Mouse (Mus musculus) limb, embryonic 10.5 days (tissue): ENCODE data around the gene Wdr44. TPM values are rescaled to one million over a fixed set of nuclear protein-coding genes. Genes with fewer than 3 reads are reported as not detected.
A peak's percentile ranks its signal among the peaks of the same experiment; 100 is the strongest.

Experiments used
- DNase-seq: peaks from one replicate; pipeline ENCODE4 v3.0.0-alpha.2; 2017; ENCODE audit warnings: low spot score
- H3K27ac ChIP-seq: fragments of 300-500 bp; sonication (generic); 2 replicates; pipeline ENCODE4 v1.5.1; 2016; ENCODE audit warnings: mild to moderate bottlenecking
- H3K27me3 ChIP-seq: fragments of 300-500 bp; sonication (generic); 2 replicates; pipeline ENCODE4 v1.6.1; 2016; ENCODE audit warnings: low read depth, mild to moderate bottlenecking; ENCODE audit not compliant: poor library complexity, severe bottlenecking
- H3K36me3 ChIP-seq: fragments of 300-500 bp; sonication (generic); 2 replicates; pipeline ENCODE4 v1.6.1; 2016; ENCODE audit warnings: mild to moderate bottlenecking, moderate library complexity
- H3K4me1 ChIP-seq: fragments of 300-500 bp; sonication (generic); 2 replicates; pipeline ENCODE4 v1.6.1; 2016
- H3K4me3 ChIP-seq: fragments of 300-500 bp; sonication (generic); 2 replicates; pipeline ENCODE4 v1.5.1; 2016; ENCODE audit warnings: mild to moderate bottlenecking, moderate library complexity
- H3K9me3 ChIP-seq: fragments of 300-500 bp; sonication (generic); replicated peaks from 2 replicates; pipeline ENCODE4 v1.6.1; 2016; ENCODE audit warnings: mild to moderate bottlenecking
- WGBS: fragments of 180-500 bp; shearing (Covaris S2); methylation state at CpG from one replicate; pipeline ENCODE4 v1.1.7; 2016; 5-methylcytosine and 5-hydroxymethylcytosine counted together
- polyA plus RNA-seq: library from polyadenylated mRNA; unstranded; fragments of >200 nt; fragmentation: Nextera tagmentation; extraction: Ambion mirVana; gene quantifications from 2 replicates; pipeline ENCODE4 v1.2.1, GENCODE M21; 2016

The Wdr44 gene
- 2.6 and 3.6 TPM in 2 replicates for polyA plus RNA-seq

DNA sequence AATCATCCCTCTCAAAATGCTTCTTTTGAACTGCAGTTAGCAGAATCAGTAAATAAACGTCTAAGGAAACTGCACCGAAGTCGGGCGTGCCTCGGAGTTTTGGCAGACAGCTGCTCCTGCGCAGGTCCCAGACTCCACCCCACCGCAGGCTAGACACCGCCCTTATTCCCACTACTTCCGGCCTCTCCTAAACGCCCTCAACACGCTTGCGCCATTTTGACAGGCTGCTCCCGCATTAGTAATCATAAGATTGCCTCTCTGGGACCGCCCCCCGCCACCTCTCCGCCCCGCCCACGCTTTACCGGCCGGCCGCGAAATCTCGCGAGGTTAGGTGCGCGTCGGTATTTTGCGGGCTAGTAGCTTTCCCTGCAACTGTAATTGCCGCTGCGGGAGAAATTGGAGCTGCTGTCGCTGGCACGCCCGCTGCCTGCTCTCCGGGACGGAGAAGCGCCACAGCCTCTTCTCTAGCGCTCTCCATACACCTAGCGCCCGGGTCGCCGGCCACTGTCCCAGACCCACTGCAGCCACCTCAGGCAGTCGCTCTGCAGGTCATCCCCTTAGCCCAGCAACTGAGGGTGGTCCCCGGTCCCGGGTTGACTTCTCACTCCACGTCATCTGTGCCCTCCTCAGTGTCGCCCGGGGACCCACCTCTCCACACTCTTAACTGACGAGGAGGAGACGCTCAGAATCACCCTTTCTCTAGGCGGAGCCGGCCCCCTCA is at the start of gene Wdr44:
TSS of gene Wdr44 (plus strand) at position 330 of the 721 bp plus-strand sequence.
- Histone ChIP-seq H3K4me1 (no peaks in the 10 kb centered on the region), H3K36me3 (no peaks in the 10 kb centered on the region), H3K4me3 (peak within 1 kb of the TSS; percentile 62), H3K27ac (peak within 1 kb of the TSS; percentile 81), H3K27me3 (peaks cover 11% of the 10 kb centered on the region; the same call in 1 of the 2 replicates), H3K9me3 (no peaks in the 10 kb centered on the region)
- WGBS, result 3% methylated on average over 50 of the region's 51 CpGs
- peak; percentile 89 for DNase-seq

DNA sequence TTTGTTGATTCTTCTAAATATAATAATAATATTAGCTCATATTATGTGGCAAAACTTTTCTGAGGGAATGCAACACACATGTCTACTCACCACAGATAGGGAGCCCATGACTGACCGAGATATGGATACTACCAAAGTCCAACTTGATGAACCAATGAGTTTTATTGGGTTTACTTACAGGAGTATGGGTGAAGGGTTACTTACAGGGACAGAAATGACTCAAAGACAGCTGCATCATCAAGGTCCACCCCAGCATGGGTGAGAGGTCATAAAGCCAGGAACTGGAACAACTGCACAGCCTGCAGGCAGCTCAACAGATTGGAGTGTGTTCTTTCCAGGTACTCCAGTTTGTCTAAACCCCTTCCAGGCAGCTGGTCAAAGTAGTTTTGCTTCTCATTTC is 44.5 kb upstream of the Wdr44 start:
- Histone ChIP-seq H3K9me3 (no peaks in the 10 kb centered on the region), H3K36me3 (no peaks in the 10 kb centered on the region), H3K27me3 (no peaks in the 10 kb centered on the region), H3K4me1 (no peaks in the 10 kb centered on the region), H3K27ac (no peak overlapping the region), H3K4me3 (no peak overlapping the region)
- no peak for DNase-seq
- WGBS, result 92% methylated on average over 1 of the region's 1 CpGs

DNA sequence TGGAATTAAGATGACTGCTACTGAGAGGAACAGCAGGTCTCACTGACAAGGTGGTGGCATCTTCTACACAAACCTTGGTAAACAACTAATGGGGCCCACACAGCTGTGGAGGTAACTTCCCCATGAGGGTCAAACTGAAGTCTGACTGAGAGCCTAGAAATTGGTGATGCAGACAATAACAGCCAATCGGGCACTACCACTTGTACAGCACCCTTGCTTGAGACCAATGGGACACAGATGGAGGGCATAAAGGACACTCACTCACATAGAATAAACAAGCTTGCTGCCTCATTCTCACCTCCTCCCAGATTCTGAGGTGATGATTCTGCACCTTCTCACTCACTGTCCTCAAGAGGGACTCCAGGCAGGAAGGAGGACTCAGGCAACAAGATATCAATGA is 30.6 kb upstream of the Wdr44 start:
- 94% methylated on average over 1 of the region's 1 CpGs for WGBS
- no peaks in the 10 kb centered on the region for H3K36me3 ChIP-seq
- no peaks in the 10 kb centered on the region for H3K4me1 ChIP-seq
- no peaks in the 10 kb centered on the region for H3K27me3 ChIP-seq
- H3K4me3 ChIP-seq, result no peak overlapping the region
- H3K9me3 ChIP-seq, result no peaks in the 10 kb centered on the region
- H3K27ac ChIP-seq, result no peak overlapping the region
- DNase-seq, result no peak

DNA sequence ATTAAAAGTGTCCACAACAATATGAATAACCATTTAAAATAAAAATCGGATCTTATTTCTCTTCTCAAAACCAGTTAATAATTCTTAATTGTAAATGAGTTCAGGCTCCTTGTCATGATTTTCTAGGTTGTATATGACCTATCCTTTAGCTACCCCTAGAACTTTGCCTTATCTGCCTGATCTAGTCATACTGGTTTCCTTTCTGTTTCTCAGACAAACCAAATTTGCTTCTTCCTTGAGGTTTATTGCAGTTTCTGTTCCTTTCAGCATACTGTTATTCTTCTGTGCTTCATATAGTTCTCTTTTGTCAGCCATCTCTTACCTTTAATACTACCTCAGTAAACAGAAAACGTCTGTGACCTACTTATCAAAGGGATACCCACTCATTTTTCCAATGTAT is 19.7 kb upstream of the Wdr44 start:
- WGBS, result 78% methylated on average over 2 of the region's 2 CpGs

DNA sequence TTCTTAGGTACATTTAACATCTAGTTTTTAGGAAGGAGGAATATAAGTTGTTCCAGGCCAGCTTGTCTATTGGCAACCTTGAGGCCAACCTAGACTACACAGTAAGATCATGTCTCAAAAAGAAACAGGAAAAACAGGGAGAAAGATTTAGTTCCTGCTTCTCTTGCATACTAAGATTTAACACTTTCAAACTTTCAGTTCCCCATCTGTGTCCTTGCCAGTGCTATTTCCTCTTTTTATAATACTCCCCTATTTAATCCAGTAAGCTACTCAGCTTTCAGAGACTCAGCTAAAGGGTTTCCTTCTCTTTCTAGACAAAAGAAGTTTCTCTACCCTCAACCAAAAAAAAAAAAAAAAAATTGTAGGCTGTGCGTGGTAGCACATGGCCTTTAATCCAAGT is 17.4 kb upstream of the Wdr44 start:
- Histone ChIP-seq H3K36me3 (no peaks in the 10 kb centered on the region), H3K4me3 (no peak overlapping the region), H3K9me3 (no peaks in the 10 kb centered on the region), H3K4me1 (no peaks in the 10 kb centered on the region), H3K27me3 (no peaks in the 10 kb centered on the region), H3K27ac (no peak overlapping the region)
- WGBS, result 88% methylated on average over 1 of the region's 1 CpGs
- DNase-seq, result no peak

More for the DNA sequence above, 19.7 kb upstream of the Wdr44 start:
- Histone ChIP-seq H3K9me3 (no peaks in the 10 kb centered on the region), H3K4me1 (no peaks in the 10 kb centered on the region), H3K36me3 (no peaks in the 10 kb centered on the region), H3K27me3 (no peaks in the 10 kb centered on the region), H3K4me3 (no peak overlapping the region), H3K27ac (no peak overlapping the region)
- no peak for DNase-seq

DNA sequence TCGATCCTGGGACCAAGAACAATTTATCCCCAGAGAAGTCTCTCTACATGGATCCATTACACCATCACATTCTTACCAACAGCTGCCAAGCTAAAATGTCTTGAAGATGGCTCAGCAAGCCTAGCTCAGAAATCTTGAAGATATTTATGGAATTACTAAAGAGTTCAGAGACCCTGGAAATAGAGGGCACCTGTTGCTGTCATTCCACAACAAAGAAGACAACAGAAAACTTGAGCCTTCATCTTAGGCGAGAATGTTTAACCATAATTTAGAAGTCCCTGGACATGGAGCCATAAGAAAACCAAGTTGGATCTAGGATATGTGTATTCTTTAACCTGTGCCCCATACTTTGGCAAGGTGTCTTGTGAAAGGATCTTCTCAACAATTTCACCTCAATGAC is 16.3 kb upstream of the Wdr44 start:
- no peak for DNase-seq
- Histone ChIP-seq H3K4me3 (no peak overlapping the region), H3K4me1 (no peaks in the 10 kb centered on the region), H3K9me3 (no peaks in the 10 kb centered on the region), H3K36me3 (no peaks in the 10 kb centered on the region), H3K27ac (no peak overlapping the region), H3K27me3 (no peaks in the 10 kb centered on the region)
- WGBS, result 78% methylated on average over 2 of the region's 2 CpGs

DNA sequence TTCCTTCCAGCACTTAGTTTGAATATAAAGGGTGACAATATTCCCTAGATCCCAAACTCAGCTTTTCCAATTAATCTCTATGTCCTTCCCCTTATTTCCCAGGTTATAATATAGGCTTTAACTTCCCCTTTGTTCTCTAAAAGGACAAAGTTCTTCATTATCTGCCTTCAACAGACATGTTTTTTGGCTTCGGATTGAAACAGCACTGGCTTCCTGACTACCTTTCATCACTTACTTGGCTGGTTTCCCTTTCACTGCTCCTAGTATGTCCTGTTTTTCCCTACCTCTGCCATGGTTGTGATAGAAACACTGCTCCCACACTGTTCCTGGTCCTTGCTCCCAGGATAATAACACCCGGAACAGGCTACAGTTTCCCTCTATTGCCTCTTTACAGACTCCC is 15.3 kb upstream of the Wdr44 start:
- Histone ChIP-seq H3K27me3 (no peaks in the 10 kb centered on the region), H3K36me3 (no peaks in the 10 kb centered on the region), H3K27ac (no peak overlapping the region), H3K4me1 (no peaks in the 10 kb centered on the region), H3K4me3 (no peak overlapping the region), H3K9me3 (no peaks in the 10 kb centered on the region)
- WGBS, result 82% methylated on average over 2 of the region's 2 CpGs
- no peak for DNase-seq

DNA sequence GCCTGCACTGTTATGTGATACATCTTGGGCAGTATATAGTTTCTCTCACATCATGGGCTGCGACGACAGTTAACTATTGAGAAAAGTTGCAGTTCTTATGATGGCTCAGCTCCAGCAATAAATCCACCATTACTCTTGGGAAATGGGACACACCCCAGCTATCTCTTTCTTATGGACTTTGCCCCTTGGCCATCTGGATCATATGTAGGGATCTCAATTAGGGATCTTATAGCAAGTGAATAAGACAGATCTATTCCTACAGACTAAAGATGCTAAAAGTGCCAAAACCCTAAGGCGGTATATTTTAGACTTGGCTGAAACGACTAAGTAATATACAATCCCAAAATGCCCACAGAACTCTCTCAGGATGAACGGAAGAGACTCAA is 522 bp upstream of the Wdr44 start:
- Histone ChIP-seq H3K27ac (no peak overlapping the region), H3K27me3 (peaks cover 11% of the 10 kb centered on the region; the same call in 1 of the 2 replicates), H3K36me3 (no peaks in the 10 kb centered on the region), H3K4me3 (peak overlapping the region; percentile 62), H3K9me3 (no peaks in the 10 kb centered on the region), H3K4me1 (no peaks in the 10 kb centered on the region)
- DNase-seq, result no peak
- WGBS, result 10% methylated on average over 5 of the region's 5 CpGs

DNA sequence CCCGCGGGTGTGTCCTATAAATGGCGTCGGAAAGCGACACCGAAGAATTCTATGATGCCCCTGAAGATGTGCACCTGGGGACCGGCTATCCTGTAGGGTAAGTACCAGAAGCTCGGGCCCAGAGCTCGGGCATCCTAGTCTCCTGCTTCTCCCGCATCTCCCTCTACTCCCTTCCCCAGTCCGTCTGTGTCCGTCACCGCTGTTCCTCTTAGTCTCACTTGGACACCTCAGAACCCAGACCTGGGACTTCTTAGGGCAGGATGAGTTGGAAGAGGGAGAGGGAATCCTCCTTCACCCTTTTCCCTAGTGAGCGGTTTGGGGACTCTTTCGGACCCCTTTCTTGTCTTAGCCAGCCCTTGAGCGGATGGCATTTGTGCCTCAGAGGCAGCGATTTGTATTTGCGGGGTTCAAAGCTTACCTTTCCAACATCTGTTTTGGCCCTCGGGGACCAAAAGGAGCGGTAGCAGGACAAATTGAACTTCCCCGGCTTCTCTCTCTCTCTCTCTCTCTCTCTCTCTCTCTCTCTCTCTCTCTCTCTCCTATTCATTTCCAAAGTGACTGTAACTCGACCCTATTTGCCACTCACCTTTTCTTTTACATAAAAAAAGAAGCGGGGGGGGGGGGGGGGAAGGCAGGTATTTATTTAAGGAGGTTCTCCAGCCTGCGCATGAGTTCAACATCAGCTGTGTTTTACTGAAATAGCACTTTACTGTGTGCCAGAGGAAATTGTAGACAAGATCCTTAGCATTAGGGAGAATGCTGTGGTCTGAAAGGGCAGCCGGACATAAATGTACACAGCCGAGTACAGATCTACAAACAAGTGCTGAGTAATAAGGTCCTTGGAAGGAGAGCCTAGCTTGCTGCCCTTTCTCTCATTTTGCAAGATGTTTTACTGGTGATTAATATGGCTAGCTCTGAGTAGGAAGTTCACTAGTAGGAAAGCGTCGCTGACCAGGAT is 871 bp downstream of the Wdr44 start:
- H3K27me3 ChIP-seq, result peaks cover 11% of the 10 kb centered on the region; the same call in 1 of the 2 replicates
- no peak for DNase-seq
- H3K4me1 ChIP-seq, result no peaks in the 10 kb centered on the region
- WGBS, result 12% methylated on average over 27 of the region's 28 CpGs
- no peaks in the 10 kb centered on the region for H3K36me3 ChIP-seq
- H3K4me3 ChIP-seq, result peak overlapping the region; percentile 62
- peak overlapping the region; percentile 81 for H3K27ac ChIP-seq
- H3K9me3 ChIP-seq, result no peaks in the 10 kb centered on the region

DNA sequence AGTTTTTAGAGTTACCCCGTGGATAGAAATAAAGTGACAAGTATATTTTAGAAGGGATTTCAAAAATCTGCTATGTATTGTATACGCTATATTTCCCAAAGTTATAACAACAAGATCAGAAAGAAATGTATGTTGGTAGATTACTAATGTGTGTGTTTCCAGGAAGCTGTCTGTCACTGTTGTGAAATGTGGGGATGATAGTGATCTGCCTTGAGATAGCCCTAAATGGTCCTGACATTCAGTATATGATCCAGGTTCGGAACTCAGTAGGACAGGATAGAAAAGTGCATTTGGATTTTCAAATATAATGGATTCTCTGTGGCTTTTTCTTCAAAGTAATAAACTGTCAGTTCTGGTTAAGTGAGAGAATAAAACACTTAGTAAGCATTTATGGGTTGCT is 1.7 kb downstream of the Wdr44 start:
- H3K4me3 ChIP-seq, result no peak overlapping the region
- 78% methylated on average over 3 of the region's 3 CpGs for WGBS

DNA sequence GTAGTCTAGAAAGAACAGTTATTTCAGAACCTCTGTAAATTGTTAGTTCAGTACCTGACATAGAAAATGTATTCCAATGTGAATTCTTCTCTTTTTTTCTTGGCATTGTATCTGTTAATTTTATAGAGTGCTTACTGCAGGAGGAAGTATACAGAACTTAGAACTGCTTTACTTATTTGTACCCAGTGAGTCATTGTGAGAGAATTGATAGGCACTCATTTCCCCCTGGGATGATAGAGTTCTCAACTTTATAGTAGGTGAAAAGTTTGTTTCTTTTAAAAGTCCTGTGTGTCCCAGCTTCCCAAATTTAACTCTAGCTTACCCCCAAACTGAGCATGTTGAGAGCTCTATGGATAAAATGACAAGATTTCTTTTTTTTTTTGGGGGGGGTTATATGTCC is 2.3 kb downstream of the Wdr44 start:
- Histone ChIP-seq H3K27ac (no peak overlapping the region), H3K9me3 (no peaks in the 10 kb centered on the region), H3K27me3 (peaks cover 11% of the 10 kb centered on the region; the same call in 1 of the 2 replicates), H3K4me1 (no peaks in the 10 kb centered on the region), H3K4me3 (no peak overlapping the region), H3K36me3 (no peaks in the 10 kb centered on the region)
- no peak for DNase-seq

More for the DNA sequence above, 1.7 kb downstream of the Wdr44 start:
- H3K27ac ChIP-seq, result no peak overlapping the region
- no peaks in the 10 kb centered on the region for H3K4me1 ChIP-seq
- peaks cover 11% of the 10 kb centered on the region; the same call in 1 of the 2 replicates for H3K27me3 ChIP-seq
- no peaks in the 10 kb centered on the region for H3K36me3 ChIP-seq
- no peak for DNase-seq
- H3K9me3 ChIP-seq, result no peaks in the 10 kb centered on the region

DNA sequence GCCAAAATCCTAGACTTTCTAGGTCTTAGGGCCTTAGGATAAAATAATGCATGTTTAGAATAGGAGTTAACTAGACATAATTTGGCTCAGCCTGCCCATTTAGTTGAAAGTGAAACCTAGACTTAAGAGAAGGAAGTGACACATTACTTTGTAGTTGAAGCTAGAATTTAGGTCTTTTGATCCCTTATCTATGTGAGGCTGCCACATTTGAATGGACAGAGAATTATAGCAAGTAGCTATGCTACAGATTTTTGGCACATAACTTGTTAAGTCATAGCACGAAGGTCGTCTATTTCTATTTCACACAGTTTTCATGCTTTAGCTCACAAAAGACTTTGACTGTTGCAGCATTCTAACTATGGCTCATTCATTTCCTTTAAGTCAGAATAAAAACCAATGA is 4.5 kb downstream of the Wdr44 start:
- H3K36me3 ChIP-seq, result no peaks in the 10 kb centered on the region

DNA sequence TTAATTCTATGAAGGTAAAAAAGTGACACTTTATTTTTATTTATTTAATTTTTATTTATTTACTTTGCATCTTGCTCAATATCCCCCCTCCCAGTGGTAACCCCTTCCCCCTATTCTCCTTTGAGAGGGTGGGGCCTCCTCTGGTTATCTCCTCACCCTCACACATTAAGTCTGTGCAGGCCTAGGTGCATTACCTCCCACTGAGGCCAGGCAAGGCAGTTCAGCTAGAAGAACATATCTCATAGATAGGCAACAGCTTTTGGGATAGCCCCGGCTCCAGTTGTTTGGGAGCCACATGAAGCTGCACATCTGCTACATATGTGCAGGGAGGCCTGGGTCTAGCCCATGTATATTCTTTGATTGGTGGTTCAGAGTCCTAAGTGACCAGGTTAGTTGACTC is 6.2 kb downstream of the Wdr44 start:
- Histone ChIP-seq H3K4me1 (no peaks in the 10 kb centered on the region), H3K27me3 (no peaks in the 10 kb centered on the region), H3K9me3 (no peaks in the 10 kb centered on the region), H3K36me3 (no peaks in the 10 kb centered on the region), H3K4me3 (no peak overlapping the region), H3K27ac (no peak overlapping the region)
- no peak for DNase-seq
- 87% methylated on average over 1 of the region's 1 CpGs for WGBS

More for the DNA sequence above, 4.5 kb downstream of the Wdr44 start:
- H3K9me3 ChIP-seq, result no peaks in the 10 kb centered on the region
- DNase-seq, result no peak
- H3K27ac ChIP-seq, result no peak overlapping the region
- no peak overlapping the region for H3K4me3 ChIP-seq
- H3K4me1 ChIP-seq, result no peaks in the 10 kb centered on the region
- WGBS, result 87% methylated on average over 2 of the region's 2 CpGs
- peaks cover 11% of the 10 kb centered on the region; the same call in 1 of the 2 replicates for H3K27me3 ChIP-seq
